Mouse (Mus musculus) MN1 (cell line): ENCODE measurements around the gene Spns3.

Source experiments
- DNase-seq: peaks from one replicate; pipeline ENCODE4 v3.0.0-alpha.2; 2016; ENCODE audit warnings: low spot score

Spns3 gene

GRCm38 (mm10) chr11:72514967-72515366 is 35.3 kb downstream of the Spns3 start:
- no peak for DNase-seq

- DNase-seq, result no peak
Measured at GRCm38 (mm10) chr11:72508651-72509050, 41.7 kb downstream of the Spns3 start.

- no peak for DNase-seq
Measured at GRCm38 (mm10) chr11:72507651-72508050, 42.7 kb downstream of the Spns3 start.

GRCm38 (mm10) chr11:72504016-72504797 is 46.1 kb downstream of the Spns3 start:
- DNase-seq, result no peak

- DNase-seq, result no peak
Measured at GRCm38 (mm10) chr11:72503501-72503921, 46.8 kb downstream of the Spns3 start.

- no peak for DNase-seq
Measured at GRCm38 (mm10) chr11:72502236-72502635, 48.1 kb downstream of the Spns3 start.

- DNase-seq, result no peak
Measured at GRCm38 (mm10) chr11:72501426-72502002, 48.8 kb downstream of the Spns3 start.

GRCm38 (mm10) chr11:72500139-72500538 is 50.2 kb downstream of the Spns3 start:
- DNase-seq, result no peak

GRCm38 (mm10) chr11:72497367-72497766 is 52.9 kb downstream of the Spns3 start:
- DNase-seq, result no peak

- no peak for DNase-seq
Measured at GRCm38 (mm10) chr11:72496775-72497174, 53.5 kb downstream of the Spns3 start.

GRCm38 (mm10) chr11:72496066-72496465 is 54.2 kb downstream of the Spns3 start:
- no peak for DNase-seq

GRCm38 (mm10) chr11:72494046-72494988 is 56.0 kb downstream of the Spns3 start:
- no peak for DNase-seq

GRCm38 (mm10) chr11:72491130-72491960 is 59.0 kb downstream of the Spns3 start:
- no peak for DNase-seq

GRCm38 (mm10) chr11:72489881-72490301 is 60.4 kb downstream of the Spns3 start, which contains the start of gene Spns2:
Spns2 (minus strand) TSS chr11:72489904.
- DNase-seq, result no peak

GRCm38 (mm10) chr11:72489397-72489796 is 60.9 kb downstream of the Spns3 start:
- DNase-seq, result no peak

GRCm38 (mm10) chr11:72488753-72489271 is 61.5 kb downstream of the Spns3 start:
- no peak for DNase-seq

GRCm38 (mm10) chr11:72487739-72488138 is 62.6 kb downstream of the Spns3 start:
- DNase-seq, result no peak

- DNase-seq, result no peak
Measured at GRCm38 (mm10) chr11:72487171-72487570, 63.1 kb downstream of the Spns3 start.

GRCm38 (mm10) chr11:72485960-72486359 is 64.3 kb downstream of the Spns3 start:
- no peak for DNase-seq

GRCm38 (mm10) chr11:72485157-72485556 is 65.1 kb downstream of the Spns3 start:
- DNase-seq, result no peak

GRCm38 (mm10) chr11:72484549-72484948 is 65.8 kb downstream of the Spns3 start:
- DNase-seq, result no peak
